Mouse (Mus musculus): ENCODE results near the gene Fzd4.

Gene Fzd4

DNA sequence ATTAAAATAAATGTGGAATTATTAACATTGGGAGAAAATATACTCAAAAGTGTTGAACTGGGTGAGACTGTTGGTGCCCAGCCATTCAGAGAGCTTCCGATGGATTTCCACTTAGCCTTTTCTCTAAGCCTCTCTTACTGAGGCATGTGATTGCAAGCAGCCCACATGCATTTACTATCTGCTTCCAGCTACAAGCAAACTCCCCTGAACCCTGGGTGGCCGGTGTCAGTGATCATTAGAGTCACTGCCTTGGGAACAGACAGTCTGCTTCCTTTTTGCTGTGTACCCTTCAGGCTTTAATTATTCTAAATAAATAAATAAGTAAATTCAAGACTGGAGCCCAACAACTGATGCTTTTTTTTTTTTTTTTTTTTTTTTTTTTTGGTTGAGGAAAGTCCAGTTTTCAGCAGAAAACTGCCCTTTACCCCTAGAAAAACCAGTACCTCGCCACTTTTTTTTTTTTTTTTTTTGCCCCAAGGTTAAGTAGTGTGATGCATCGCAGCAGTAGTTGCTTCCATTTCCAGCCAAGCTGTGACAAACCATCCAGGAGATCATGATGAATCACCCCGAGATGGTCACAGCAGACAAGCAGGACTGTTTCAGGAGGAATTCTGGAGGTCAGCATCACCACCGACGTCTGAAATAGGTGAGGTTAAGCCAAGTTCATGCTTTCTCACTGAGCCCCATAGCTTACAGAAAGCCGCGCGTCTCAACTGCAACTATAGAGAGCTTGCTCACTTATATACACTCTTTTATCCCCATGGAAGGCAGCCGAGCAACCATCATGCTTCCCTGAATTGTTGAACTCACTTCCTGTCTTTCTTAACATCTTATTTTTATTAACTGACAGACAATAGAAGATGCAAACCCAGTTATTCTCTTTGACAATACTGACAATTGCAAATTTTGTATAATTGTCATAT, 21.9 kb downstream of the Fzd4 start:
- DNase-seq (ENCODE audit: low read depth in 2 of 2, low spot score in 2 of 2): no peak

DNA sequence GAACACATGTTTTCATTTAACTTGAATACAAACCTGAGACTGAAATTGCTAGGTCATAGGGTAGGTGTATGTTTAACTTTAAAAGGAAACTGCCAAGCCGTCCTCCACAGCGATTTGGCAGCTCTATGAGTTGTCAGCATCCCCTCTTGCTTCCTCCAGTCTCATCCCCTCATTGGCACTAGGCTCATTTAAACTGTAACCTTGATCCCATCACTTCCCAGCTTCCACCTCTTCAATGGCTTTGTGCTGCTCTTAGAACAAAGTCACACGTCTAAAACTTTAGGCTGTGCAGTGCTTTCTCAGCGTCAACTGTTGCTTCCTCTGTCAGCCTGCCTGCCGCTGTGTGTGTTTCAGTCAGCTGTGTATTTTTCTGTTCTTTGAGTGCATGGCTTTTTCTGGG, 22.9 kb downstream of the Fzd4 start:
- no peak for DNase-seq (ENCODE audit: low read depth in 2 of 2, low spot score in 2 of 2)

DNA sequence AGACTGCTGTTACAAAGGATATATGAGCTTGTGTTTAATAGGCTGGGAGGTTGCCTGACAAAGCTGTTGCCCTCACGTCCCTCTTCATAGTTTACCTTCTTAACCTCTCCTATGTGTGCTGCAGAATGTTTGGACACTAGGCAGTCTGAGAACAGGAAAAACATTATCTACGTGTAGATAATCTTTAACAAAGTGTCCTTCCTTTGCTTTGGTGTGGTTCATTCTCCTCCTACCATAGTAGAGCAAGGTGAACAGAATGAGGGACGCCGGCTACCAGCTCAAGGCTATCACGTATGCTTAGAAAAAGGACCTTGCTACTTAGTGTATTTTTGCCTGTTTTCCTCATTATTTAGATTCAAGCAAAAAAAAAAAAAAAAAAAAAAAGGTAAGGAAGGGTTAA, 24.6 kb downstream of the Fzd4 start:
- DNase-seq (ENCODE audit: low read depth in 2 of 2, low spot score in 2 of 2): no peak

DNA sequence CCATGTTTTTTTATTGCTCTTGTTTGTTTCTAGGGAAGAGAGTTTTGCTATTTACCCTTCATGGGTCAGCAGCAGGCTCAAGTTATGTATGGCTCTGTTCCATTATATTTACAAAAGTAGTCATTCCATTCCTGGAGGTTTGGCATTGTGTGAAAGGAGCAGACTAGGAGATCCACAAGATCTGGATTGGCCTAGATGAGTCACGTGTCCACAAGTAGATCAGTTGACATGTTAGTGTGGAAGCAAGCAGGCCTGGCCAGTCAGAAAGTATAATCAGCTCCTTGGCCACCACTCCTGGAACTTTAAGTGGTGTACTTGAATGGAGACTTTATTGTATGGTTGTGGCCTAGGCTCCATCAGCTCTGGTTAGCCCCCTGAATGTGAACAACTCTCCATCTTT, 25.2 kb downstream of the Fzd4 start:
- no peak for DNase-seq (ENCODE audit: low read depth in 2 of 2, low spot score in 2 of 2)

DNA sequence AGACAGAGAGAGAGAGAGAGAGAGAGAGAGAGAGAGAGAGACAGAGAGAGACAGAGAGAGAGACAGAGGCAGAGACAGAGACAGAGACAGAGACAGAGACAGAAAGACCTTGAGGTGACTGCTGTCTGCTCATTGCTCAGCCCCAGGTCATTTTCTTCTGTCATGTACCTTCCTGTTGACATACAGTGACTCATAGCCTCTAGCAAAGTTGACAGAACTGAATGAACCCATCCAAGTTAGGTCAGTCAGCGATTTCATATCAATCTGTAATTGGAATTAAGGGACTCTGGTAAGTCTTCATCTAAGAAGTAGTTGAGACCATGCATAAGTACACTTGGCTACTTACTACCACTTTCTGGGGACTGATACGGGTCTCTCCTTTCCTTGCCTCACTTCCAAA, 27.0 kb downstream of the Fzd4 start:
- no peak for DNase-seq (ENCODE audit: low read depth in 2 of 2, low spot score in 2 of 2)

DNA sequence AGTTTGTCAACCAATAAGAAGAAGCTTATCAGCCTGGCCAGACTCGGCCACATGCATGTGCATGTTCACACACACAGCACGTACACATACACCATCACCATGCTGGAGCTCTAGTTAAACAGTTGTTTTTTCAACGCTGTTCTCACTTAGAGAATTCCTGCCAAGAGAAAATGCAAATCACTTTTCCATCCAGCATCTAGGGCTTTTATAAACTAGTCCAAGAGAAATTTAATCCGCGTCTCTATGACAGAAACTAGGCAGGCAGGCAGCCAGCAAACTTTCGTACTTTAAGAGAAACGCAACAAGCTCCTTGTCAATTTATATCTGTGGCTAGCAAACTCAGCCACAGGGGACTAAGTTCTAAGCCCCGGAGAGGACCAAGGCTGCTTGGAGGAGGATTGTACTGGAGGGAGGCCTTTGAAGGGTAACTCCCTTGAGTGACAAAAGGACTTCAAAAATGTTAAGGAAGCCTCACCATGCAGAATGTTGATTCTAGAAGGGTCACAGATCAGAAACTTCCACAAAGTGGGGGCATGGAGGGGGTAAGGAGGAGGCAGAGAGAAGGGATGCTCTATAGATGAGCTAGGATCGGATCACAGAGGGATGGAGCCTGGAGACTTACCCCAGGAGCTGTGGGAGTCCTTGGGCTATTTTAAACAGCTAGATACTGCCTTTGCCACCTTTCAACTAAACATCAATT, 29.2 kb downstream of the Fzd4 start:
- DNase-seq (ENCODE audit: low read depth in 2 of 2, low spot score in 2 of 2): no peak

DNA sequence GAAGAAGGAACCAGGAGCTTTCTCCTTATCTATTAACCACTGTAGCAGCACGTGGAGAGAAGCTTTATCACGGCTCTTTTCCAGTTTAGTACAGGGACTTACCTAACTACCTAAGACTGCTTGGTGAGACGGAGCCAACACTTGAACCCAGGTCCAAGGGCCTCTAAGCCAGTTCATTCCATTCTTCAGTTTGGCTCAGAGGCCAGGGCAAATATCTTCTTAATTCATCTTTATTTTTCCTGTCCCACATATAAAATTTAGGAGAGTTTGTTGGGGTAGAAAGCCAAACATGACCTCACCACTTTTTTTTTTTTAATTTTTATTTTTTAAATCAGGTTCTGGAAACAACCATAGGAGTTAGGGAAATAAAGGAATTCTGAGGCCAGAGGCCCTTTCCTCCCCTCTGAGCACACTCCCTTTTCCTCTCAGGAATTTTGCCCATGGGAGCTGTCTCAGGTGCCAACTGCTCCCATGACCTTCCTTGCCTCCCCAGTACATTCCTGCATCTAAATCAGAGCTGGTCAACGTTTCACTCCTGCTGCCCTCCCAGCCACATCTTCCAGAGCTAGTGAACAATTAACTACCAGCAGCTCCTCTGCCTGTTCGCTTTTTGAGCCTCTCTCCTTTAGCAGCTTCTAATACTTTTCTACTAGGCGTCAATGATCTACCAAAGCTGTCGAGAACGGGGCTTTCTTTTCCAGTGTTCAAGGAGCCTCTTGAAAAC, 29.9 kb downstream of the Fzd4 start:
- DNase-seq (ENCODE audit: low read depth in 2 of 2, low spot score in 2 of 2): no peak

DNA sequence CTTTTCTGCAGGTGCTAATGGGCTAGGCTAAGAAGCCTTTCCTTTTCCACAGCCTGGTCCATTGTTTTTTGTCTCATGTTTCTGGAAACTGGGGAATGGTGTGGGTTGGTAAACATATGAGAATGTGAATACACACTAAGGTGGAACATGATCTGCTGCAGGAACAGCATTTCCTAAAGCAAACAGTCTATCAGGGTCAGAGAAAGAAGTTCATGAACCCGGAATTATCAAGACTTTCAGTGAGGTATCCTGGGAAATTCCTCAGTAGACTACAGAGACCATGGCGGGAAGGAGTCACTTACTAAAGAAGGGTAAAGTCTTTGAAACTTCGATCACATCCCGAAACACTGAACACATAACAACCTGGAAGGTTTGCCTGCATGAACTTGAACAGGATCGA, 32.2 kb downstream of the Fzd4 start:
- no peak for DNase-seq (ENCODE audit: low read depth in 2 of 2, low spot score in 2 of 2)

DNA sequence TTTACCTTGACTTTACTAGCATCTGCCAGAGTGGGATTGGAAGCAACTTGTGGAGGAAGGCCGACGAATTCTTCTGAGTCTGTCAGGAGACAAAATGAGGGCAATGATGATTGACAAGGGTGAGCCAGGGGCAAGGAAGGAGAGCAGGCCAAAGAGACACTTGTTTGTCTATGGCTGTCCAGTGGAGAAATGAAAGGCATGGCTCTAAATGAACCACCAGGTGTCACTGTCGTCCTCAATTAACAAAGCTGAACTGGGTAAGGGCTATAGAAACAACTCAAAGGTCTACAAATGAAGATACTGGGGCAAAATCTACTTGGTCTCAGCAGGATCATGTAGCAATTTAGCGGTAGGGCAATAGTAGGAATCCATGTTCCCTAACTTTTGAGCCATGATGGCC, 33.4 kb downstream of the Fzd4 start:
- DNase-seq (ENCODE audit: low read depth in 2 of 2, low spot score in 2 of 2): no peak

DNA sequence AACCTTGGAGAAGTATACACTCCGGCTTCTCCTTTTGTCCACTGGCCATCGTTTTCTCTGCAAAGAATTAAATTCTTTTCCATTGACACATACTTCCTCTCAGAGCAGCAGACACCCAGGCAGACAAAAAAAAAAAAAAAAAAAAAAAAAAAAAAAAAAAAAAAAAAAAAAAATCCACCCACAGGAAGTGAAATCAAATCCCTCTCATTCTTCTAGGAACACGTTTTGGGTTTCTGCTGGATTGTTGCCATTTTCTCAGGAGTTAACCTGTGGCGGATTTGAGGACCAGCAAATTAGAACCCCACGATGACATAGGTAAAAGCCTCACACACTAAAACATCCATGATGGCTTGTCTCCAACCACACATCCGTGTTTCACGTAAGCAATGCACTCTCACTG, 37.1 kb downstream of the Fzd4 start:
- DNase-seq (ENCODE audit: low read depth in 2 of 2, low spot score in 2 of 2): no peak

DNA sequence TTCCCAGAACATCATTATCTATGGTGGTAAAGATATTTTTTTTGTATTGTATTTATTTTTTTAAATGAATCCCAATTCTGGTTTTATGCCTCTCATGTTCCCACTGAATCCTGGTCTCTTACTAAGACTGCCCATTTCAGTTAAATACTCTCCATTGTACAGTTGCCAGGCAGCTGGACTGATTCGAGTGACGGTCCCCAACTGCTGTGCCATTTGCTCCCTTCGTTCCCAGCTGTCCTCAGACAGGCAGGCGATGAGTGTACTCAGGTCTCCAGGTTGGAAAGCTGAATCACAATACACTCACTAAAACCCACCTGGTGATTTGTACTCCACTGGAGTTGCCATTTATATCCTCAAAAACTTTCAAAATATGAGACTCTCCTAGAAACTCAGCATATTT, 38.1 kb downstream of the Fzd4 start:
- no peak for DNase-seq (ENCODE audit: low read depth in 2 of 2, low spot score in 2 of 2)

DNA sequence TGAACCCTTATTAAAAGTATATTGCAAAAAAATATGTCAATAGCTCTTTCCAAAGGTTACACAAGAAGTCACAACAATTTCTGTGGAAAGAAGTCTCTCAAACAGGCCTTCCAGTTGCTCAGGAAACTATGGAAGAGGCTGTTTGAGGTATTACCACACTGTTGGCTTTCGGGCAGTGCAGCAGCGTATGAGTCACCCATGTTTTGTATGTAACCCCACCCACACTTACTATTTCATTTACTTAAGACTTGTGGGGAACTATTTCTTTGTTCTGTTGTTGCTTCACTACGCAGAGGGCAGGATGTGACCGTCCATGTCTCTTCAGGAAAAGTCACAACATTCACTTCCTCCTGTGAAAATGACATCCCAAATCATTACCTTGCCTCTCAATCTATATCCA, 41.0 kb downstream of the Fzd4 start:
- no peak for DNase-seq (ENCODE audit: low read depth in 2 of 2, low spot score in 2 of 2)

DNA sequence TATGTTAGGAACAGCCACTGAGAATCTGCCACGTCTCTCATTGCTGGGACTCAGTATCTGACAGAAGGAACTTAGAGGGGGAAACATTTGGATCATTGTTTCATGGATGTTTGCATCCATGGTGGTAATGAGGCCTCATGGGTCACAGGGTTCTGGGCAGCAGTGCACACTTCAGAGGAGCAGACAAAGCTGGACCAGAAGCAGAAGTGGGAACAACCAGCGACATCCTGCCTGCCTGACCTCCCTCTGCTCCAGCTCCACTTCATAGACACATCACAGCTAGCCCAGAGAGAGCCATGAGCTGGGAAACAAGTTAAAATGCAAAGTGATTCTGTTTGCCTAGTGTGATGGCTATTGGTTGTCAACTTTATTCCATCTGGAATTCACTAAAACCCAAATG, 46.2 kb downstream of the Fzd4 start:
- DNase-seq (ENCODE audit: low read depth in 2 of 2, low spot score in 2 of 2): no peak

DNA sequence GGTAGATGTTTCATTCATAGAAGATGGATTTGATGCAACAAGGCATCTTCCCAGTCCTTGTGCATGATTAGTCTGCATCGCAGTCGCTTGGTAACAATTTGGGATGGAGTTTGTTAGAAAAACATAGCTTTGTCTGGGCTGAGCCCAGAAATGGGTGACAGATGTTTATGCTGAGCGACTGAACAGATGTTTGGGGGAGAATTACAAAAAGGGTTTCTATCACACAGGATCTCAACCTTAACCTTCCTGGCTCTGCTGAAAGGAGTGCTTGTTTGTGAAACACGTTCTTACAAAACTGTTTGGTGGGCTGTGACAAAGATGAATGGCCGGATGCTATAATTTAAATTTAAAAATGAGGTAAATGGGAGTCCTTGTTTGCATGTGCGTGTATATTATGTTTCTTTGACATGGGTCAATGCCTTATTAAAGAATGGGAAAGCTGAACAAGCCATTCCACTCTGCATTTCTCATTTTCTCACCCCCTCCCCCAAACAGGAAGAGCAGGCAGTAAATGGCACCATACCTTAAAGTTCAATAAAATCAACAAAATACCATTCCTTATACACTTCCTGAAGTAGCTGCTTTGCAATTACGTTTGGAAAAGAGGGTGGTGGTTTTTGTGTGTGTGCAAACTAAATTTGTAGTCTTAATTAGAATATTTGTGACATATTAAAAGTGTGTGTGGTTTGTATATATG, 52.4 kb downstream of the Fzd4 start:
- DNase-seq (ENCODE audit: low read depth in 2 of 2, low spot score in 2 of 2): no peak

DNA sequence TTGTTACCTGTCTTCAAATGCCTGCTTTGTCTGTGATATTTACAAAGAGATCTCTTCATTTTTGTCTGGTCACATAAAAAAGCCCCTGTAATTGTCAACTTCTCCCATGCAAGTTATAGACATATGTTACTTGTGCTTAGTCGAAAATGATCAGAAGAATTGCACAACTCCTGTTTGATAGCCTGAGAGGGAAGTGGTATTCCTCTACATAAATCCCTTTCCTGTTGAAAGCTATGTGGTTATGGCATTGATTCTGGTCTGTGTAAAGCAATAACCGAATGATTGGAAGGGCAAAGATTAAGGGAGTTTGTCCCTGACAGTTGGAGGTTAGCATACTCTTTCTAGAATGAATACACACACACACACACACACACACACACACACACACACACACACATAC, 55.5 kb downstream of the Fzd4 start:
- DNase-seq (ENCODE audit: low read depth in 2 of 2, low spot score in 2 of 2): no peak

DNA sequence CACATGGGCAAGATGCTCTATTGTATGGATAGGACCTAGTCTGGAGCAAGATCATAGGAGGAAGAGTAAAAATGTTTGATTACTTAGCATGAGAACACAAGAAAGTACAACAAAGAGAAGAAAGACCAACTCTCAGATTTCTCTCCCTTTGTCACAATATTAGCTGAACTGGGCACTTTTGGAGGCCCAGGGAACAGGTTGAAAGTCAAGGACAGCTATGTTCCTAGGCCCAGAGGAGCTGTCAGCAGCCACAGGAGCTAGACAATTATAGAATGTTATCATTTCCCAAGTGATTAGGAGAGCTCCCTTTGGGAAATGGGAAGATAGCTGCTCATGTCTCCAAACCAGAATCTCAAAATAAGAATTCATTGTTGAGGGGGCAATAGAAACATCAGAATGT, 56.8 kb downstream of the Fzd4 start:
- no peak for DNase-seq (ENCODE audit: low read depth in 2 of 2, low spot score in 2 of 2)

DNA sequence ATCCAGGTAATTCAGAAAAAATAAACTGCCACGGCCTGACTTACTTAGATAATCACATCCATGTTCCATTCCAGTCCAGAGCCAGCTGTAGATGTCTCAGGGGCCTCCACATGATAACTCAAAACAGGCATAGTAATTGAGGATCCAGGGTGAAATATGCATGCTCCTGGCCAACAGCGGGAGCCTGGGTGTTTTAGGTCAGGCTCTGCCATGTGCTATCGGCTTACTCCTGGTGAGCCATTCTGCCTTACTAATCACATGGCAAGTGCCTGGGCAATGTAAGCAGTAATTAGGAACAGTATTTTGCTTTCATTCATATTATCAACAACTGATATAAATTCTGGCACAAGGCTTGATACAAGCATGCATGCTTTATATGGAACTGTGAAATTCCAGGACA, 57.2 kb downstream of the Fzd4 start:
- DNase-seq (ENCODE audit: low read depth in 2 of 2, low spot score in 2 of 2): no peak

Measured in CD8-positive naive resting alpha-beta T cell, adult 2 months (primary cell).